Mouse (Mus musculus) bone marrow, adult 2 months (tissue): ENCODE measurements around the gene Cerkl.

Experiments used
- CTCF ChIP-seq: fragments of 200-500 bp; IDR thresholded peaks from 2 replicates; pipeline ENCODE4 v1.5.1; 2011; ENCODE audit warnings: low read length, control low read depth; ENCODE audit not compliant: control insufficient read depth, insufficient read depth
- POLR2A ChIP-seq: fragments of 200-500 bp; IDR thresholded peaks from 2 replicates; pipeline ENCODE4 v1.6.1; 2011; ENCODE audit warnings: low read depth, mild to moderate bottlenecking, control low read depth, low read length, borderline replicate concordance; ENCODE audit not compliant: control insufficient read depth

DNA sequence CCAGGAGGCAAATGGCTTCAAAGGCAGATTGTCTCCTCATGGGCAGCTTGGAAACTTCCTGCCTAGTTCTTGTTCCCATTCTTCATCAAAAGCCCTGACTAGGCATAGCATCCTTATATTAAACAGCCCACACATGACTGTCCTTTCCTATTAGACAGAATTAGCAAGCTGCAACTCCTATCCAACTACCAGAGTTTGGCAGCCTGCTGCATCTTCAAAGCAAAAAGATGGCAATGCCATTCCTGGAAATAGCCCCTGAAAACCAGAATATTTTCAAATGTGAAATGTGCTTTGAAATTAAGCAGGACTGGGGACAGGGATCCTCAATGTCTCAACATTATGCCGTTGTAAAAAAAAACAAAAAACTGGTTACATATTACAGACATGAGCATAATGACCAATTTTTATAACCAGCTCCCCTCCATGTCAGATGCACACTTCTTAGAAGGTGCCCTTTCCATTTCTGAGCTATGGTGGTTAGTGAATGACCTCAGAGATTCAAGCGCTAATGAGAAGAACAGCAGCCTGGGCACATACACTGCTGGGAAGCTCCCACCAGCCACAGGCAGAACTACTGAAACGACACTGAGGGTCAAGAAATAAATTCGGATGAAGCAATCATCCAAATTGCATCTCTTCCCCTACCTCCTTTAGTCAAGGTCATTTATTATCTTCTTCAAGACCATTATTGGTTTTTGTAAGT lies 104.3 kb downstream of the Cerkl start:
- no peak for TF ChIP-seq POLR2A
- no peak for TF ChIP-seq CTCF
